Mouse (Mus musculus) cerebellum, adult 9-10 months (tissue): ENCODE results near the gene Cdyl.
"Not testable (repeated sequence)": the region's sequence is repeated elsewhere in the genome, so short reads cannot be mapped to it uniquely, and the experiment has no call there.

Source experiments
- DNase-seq: peaks from one replicate; pipeline ENCODE4 v3.0.0; 2022

Cdyl gene

GRCm38 (mm10) chr13:35806165-35806564 lies 146.5 kb downstream of the Cdyl start:
- DNase-seq, result no peak

GRCm38 (mm10) chr13:35807016-35807415 lies 147.4 kb downstream of the Cdyl start:
- DNase-seq, result no peak

- no peak for DNase-seq
These were observed 147.9 kb downstream of the Cdyl start for GRCm38 (mm10) chr13:35807525-35807924.

- no peak for DNase-seq
These were observed 148.3 kb downstream of the Cdyl start for GRCm38 (mm10) chr13:35807940-35808339.

GRCm38 (mm10) chr13:35809252-35810159 lies 149.9 kb downstream of the Cdyl start:
- no peak for DNase-seq

- no peak for DNase-seq
These were observed 150.5 kb downstream of the Cdyl start for GRCm38 (mm10) chr13:35810160-35810537.

- DNase-seq, result peak; percentile 57
These were observed 151.9 kb downstream of the Cdyl start for GRCm38 (mm10) chr13:35811361-35812190.

GRCm38 (mm10) chr13:35812191-35812440 lies 152.5 kb downstream of the Cdyl start:
- no peak for DNase-seq

- no peak for DNase-seq
These were observed 153.9 kb downstream of the Cdyl start for GRCm38 (mm10) chr13:35813348-35814127.

- DNase-seq, result no peak
These were observed 155.6 kb downstream of the Cdyl start for GRCm38 (mm10) chr13:35815205-35815726.

- no peak for DNase-seq
These were observed 156.2 kb downstream of the Cdyl start for GRCm38 (mm10) chr13:35815782-35816368.

- DNase-seq, result no peak
These were observed 158.0 kb downstream of the Cdyl start for GRCm38 (mm10) chr13:35817626-35818025.

GRCm38 (mm10) chr13:35818060-35818459 lies 158.4 kb downstream of the Cdyl start:
- no peak for DNase-seq

GRCm38 (mm10) chr13:35821821-35822454 lies 162.3 kb downstream of the Cdyl start:
- no peak for DNase-seq

- no peak for DNase-seq
These were observed 163.2 kb downstream of the Cdyl start for GRCm38 (mm10) chr13:35822795-35823194.

- DNase-seq, result no peak
These were observed 166.0 kb downstream of the Cdyl start for GRCm38 (mm10) chr13:35825639-35826038.

GRCm38 (mm10) chr13:35832676-35833075 lies 173.0 kb downstream of the Cdyl start:
- DNase-seq, result peak; percentile 64

- DNase-seq, result no peak
These were observed 174.3 kb downstream of the Cdyl start for GRCm38 (mm10) chr13:35833941-35834340.

GRCm38 (mm10) chr13:35835669-35836068 lies 176.0 kb downstream of the Cdyl start:
- DNase-seq, result no peak

GRCm38 (mm10) chr13:35836501-35836900 lies 176.9 kb downstream of the Cdyl start:
- DNase-seq, result not testable (repeated sequence)

GRCm38 (mm10) chr13:35840102-35840501 lies 180.5 kb downstream of the Cdyl start:
- no peak for DNase-seq

GRCm38 (mm10) chr13:35843383-35843782 lies 183.8 kb downstream of the Cdyl start:
- no peak for DNase-seq
